Mouse (Mus musculus): ENCODE measurements at regions not wholly inside any gene's neighbourhood (a gene's known extent, or its start where the extent isn't known, plus 50 kb on each side); places are given as distances from the start of the nearest gene placed in this dataset.

GRCm38 (mm10) chr1:56171157-56171556 lies 466.1 kb downstream of the Hsfy2 start:
- TF ChIP-seq CTCF (IDR thresholded peaks at IDR 0.05): no peak
- TF ChIP-seq EP300 (IDR thresholded peaks at IDR 0.05; ENCODE audit: insufficient read depth, low read depth, low read length): no peak
